Mouse (Mus musculus): ENCODE data around the gene 1700037H04Rik. TPM values are rescaled to one million over a fixed set of nuclear protein-coding genes. Genes with fewer than 3 reads are reported as not detected.
"Not testable (repeated sequence)": the region's sequence is repeated elsewhere in the genome, so short reads cannot be mapped to it uniquely, and the experiment has no call there.

Gene 1700037H04Rik
- total RNA-seq, 2 experiments from 2014 or later = 71.1 to 78.3 TPM

DNA sequence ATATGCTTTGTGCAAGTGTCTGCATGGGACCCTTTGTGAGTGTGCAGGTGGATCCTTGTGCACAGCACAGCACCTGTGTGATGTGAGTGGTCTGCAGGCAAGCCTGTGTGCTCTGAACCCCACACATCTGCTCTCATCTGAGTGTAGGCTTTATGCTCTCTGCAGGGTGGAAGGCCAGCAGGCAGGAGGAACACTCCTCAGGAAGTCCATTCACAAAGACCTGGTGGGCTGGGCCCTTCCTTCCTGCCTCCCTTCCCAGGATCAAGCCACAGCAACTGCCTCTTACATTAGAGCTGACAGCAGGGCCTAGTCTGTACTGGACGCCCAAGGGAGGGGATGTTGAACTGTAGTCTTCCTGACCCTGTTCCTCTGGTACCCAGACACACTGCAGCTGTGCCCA is 25.5 kb downstream of the 1700037H04Rik start:
- DNase-seq (ENCODE audit: low spot score in 2 of 2) = peak in 1 of 2 experiments; percentile 3
- intact Hi-C loops (cut with DNase I) = no loop called here

DNA sequence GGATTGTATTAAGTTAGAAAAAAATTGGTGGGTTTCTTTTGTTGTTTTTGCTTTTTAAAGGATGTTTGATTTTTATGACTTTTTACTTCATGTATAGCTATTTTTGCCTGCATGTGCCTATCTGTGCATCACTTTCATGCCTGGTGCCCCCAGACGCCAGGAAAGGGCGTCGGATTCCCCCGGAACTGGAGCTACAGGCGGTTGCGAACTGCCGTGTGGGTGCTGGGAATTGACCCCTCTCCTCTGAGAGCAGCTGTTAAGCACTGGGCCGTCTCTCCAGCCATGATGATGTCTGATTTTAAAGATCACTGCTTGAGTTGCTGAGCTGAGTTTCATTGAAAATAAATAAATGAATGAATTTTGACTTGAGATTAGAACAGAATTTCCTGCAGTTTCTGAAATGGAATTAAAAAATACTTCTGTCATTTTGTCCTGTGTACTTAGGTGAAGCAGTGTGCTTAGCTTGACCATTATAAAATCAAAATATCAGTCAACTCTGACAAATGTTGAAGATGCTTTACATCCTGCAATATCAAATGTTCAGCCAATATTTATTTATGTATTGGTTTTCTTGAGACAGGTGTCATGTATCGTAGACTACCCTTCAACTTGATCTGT is 26.8 kb downstream of the 1700037H04Rik start, which contains the start of gene Gm11037:
Gene Gm11037, plus strand, starts transcription at position 568 of the 618 bp plus-strand sequence.
- DNase-seq (ENCODE audit: low spot score in 2 of 2) = no peak
- intact Hi-C loops (cut with DNase I) = no loop called here

DNA sequence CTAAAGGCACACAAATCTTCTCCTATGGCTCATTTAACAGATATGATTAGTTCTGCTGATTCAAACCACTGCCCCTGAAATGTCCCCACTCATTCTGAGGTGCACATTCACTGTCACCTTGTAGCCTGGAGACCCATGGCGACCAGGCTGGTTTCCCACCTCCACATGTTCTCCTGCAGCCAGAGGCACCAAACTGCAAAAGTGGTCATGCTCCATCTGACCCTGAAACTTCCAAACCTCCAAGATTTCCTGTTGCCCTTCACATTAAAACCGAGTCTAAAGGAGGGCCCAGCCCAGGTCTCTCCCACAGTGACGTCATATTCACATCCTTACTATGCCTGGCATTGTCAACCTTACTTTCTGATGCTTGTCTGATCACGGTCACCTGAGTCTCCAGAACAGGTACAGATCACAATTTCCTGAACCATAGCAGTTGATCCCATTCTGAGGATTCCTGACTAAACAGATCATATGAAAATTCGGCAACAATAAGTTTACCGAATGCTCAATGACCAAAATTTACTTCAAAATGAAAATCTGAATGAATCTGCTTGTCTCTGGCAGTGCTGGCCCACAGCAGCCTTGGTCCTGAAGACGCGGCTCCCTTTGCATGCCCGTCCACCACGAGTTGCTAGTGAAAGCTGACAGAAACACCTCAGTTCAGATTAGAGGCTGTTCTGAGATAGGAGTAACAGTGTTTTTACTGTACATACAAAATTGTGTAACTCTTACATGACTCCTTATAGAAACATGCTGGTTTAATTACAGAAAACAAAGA is 27.6 kb downstream of the 1700037H04Rik start:
- intact Hi-C loops (cut with DNase I) = no loop called here
- DNase-seq (ENCODE audit: low spot score in 2 of 2) = peak in 1 of 2 experiments; percentile 1

DNA sequence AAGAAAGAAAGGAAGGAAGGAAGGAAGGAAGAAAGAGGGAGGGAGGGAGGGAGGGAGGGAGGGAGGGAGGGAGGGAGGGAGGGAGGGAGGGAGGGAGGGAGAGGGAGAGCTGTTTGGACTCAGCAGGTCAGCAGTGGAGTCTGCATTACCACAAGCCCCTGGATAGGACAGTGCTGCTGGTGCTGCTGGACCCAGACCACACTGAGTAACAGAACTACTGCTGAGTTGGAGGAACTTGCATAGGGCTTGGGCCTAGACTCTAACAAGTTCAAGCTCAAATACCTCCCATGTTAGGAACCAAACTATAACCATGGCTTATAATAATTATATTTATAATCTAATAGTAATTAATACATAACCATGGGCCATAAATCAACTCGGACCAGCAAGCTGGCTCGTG is 29.0 kb downstream of the 1700037H04Rik start:
- no peak for DNase-seq (ENCODE audit: low spot score in 2 of 2)
- intact Hi-C loops (cut with DNase I) = no loop called here

DNA sequence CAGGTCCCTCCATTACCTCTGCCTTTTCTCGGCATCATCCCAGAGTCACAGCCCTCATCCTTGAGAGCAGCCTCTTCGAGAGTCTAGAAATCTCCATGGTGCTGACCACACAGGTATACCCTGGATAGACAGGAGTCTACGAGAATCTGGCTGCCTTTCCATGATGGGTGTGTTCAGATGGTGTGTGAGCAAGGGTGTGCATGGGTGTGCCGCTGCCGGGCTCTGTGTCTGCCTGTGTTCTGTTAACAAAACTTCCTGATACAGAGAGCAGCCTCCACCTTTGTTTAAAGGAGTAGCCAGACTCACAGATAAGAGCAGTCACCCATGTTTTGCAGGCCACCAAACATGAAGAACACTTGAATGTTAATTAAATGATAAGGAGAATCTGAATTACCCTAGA is 30.0 kb downstream of the 1700037H04Rik start:
- intact Hi-C loops (cut with DNase I) = no loop called here
- peak in 1 of 2 experiments; percentile 2 for DNase-seq (ENCODE audit: low spot score in 2 of 2)

DNA sequence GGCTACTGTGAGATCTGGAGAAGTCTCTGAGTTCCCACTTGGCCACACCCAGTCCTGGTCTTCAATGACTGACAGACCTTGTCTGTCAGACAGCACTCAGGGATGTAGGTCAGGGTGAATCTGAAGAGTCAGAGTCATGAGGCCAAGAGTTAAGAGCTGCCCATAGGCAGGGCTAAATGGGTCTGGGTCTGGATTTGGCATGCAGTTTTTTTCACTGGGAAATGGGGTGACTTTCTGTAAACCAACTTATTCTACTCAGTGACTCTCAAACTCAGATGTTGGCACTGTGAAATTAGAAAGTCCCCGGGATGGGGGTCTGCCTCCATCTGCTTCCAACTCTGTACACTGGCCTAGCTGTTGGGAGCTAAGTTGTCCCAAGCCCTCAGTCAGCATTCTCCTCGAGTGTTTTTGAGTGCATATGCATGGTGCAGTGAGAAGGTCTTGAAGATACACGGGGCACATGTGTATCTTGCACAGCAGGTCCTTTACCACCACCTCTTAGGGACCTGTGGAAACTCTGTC is 31.2 kb downstream of the 1700037H04Rik start:
- intact Hi-C loops (cut with DNase I) = no loop called here
- no peak for DNase-seq (ENCODE audit: low spot score in 2 of 2)

DNA sequence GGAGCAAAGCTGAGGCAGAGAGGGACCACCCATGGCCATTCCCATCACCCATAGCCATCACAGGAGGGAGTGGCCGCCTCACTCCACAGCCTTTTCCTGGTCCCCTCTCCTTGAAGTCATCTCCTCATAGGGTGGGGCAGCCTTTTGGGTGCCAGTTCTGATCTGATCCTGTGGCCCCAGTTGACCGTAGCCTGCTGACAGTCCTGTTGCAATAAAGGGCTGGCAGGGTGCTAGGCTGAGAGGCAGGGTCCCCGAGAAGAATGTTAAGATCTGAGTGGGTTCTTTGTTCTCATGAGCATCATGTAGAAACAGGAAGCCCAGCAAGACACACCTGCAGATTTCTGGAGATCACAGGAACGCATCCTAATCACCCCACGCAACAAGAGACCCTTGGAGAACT is 31.7 kb downstream of the 1700037H04Rik start:
- DNase-seq (ENCODE audit: low spot score in 2 of 2) = peak in 1 of 2 experiments; percentile 1

DNA sequence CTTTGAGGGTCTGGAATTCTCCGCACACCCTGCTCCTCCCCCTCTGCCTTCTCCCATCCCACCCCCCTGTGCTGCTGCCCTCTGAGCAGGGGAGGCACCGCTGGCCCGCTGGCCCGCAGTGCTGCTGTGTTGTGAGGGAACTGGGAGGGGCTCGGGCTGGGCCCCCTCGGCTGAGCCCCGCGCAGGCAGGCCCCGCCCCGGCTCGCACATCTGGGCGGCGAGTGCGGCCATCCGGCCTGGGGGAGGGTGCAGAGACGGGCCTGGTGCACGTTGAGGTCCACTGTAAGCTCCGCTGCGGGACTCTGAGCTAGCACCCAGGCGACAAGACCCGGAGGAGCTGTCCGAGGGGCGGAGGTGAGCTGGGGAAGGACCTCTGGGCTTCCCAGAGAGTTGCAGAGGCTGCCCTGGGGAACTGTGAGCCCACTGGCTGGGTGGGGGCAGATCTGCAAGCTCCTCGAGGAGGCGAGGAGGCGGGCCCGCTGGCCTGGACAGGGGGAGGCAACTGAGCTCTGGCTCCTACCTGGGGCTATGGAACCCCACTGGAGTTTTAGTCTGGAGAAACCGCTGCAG is 32.6 kb downstream of the 1700037H04Rik start, which contains the start of gene Hspa12b:
Gene Hspa12b, plus strand, starts transcription at position 120 of the 570 bp plus-strand sequence.
- peak in 1 of 2 experiments; percentile 5 for DNase-seq (ENCODE audit: low spot score in 2 of 2)
- intact Hi-C loops (cut with DNase I) = no loop called here

More for the DNA sequence above, 31.7 kb downstream of the 1700037H04Rik start:
- intact Hi-C loops (cut with DNase I) = no loop called here

DNA sequence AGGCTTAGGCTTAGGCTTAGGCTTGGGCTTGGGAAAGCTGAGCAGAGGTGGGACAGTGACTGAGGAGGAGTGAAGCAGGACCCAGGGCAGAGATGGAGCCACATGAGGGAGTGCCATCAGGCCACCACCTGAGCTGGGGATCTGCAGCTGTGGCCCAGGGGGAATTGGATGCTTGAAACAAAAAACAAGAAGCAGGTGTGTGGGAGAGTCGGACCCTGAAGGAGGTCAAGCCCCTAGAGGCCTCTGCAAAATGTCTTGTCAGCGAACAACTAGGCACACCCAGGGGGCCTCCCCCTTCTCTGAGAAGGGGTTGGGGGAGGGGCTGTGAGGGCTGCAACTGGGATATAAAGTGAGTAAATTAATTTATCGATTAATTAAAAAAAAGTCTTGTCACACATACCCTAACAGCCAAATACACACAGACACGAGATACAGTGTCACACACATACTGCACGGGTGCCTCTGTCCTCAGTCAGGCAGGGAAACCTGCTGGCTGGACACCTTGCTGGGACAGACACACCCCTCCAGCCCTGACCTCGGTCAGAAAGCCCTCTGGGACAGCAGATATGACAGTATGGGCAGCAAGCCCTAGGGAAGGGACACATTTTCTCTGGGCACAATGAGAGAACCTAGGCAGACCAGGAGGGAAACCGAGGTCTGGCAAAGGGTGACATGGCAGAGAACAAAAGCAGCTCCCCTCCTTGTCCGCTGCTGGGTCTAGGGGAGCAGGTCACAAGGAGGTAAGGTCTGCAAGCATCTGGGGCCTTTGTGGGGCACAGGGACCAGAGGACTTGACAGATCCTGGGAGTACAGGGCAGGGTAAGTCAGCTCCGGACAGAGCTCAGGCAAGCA is 33.7 kb downstream of the 1700037H04Rik start:
- DNase-seq (ENCODE audit: low spot score in 2 of 2) = peak in 1 of 2 experiments; percentile 2
- intact Hi-C loops (cut with DNase I) = no loop called here

DNA sequence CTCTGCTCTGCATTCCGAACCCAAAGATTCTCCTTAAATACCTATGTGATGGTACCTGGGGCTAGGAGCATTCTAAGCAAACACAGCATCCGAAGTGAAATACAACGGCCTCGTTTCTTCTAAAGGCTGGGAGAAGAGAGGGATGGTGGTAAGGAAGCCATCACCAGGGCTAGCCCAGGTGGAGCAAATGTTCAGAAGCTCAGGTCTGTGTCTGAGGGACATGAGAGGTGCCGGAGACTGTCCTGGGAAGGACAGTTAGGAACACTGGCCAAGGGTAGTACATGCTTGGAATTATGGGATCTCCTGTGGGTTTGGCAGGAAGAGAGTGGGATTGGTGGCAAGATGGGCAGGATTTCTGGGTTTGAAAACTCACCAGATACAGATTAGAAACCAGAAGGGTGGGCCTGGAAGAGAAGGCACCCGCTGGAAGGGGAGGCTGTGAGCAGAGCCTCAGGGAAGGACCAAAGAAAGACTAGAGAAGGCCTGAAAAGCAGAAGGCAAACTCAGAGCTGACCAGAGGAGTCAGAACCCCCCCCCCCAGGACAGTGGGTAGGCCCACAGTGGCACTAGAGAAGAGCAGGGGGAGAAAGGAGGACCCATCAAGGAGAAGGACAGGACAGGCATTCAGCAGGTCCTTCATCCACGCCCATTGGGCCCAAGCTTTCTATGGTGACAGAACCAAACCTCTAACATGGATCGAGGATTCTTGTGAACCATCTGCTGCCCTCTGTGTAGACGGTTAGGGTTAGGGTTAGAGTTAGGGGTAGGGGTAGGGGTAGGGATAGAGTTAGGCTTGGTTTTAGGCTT is 34.5 kb downstream of the 1700037H04Rik start:
- intact Hi-C loops (cut with DNase I) = no loop called here
- DNase-seq (ENCODE audit: low spot score in 2 of 2) = no peak

DNA sequence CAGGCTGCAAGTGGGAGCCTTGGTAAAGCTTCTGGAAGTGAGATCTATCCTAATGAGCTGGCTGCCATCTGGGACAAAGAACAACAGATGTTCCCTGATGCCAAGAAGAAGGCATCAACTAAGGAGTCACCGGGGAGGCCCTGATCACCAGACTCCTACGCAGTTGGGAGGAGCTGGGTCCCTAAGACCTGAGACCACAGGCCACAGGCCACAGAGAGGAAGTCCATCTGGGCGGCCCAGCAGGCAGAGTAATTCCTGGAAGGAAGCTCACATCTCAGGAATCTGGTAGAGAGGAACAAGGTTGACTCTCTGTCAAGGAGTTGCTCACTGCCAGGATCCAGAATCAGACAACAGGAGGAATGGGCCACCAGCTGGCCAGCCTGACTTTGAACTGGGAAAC is 35.7 kb downstream of the 1700037H04Rik start:
- intact Hi-C loops (cut with DNase I) = no loop called here
- peak in 1 of 2 experiments; percentile 3 for DNase-seq (ENCODE audit: low spot score in 2 of 2)

DNA sequence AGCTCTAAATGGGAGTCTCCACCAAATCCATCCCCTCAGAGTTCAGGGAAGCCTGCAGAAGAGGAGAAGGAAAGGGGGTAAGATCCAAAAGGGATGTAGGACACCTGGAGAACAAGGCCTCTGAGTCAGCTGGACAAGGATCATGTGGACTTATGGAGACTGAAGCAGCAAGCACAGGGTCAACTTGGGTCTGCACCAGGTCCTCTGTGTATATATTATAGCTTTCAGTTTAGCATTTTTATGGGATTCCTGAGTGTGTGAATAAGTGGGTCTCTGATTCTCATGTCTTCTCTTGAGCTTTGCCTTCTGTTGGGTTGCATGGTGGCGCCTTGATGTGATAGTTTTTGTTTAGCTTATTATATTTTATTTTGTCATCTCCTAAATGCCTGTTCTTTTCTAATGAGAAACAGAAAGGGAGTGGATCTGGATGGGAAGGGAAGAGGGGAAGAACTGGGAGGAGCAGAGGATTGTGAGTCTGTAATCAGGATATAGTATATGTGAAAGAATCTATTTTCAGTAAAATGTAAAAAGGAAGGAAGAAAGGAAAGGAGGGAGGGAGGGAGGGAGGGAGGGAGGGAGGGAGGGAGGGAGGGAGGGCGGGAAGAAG is 40.8 kb downstream of the 1700037H04Rik start:
- no peak for DNase-seq (ENCODE audit: low spot score in 2 of 2)
- intact Hi-C loops (cut with DNase I) = no loop called here

DNA sequence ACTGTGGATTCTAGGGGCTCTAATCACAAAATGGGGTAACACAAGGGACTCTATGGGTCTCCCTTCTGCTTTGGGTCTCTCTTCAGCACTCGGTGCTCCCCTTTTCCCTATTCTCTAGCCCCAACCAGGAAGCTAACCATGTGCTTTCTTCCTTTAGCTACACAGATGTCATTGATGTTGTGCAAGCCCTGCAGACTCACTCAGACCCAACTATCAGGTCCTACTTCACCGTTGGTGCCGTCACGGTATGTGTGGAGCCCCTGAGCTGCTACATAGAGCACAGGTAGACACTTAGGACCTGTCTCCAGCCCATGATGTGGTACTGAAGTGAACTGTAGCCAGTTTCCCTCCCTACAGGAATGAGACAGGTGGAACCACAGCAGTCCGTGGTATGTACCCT is 53.9 kb downstream of the 1700037H04Rik start:
- intact Hi-C loops (cut with DNase I) = no loop called here
- DNase-seq (ENCODE audit: low spot score in 2 of 2) = no peak

DNA sequence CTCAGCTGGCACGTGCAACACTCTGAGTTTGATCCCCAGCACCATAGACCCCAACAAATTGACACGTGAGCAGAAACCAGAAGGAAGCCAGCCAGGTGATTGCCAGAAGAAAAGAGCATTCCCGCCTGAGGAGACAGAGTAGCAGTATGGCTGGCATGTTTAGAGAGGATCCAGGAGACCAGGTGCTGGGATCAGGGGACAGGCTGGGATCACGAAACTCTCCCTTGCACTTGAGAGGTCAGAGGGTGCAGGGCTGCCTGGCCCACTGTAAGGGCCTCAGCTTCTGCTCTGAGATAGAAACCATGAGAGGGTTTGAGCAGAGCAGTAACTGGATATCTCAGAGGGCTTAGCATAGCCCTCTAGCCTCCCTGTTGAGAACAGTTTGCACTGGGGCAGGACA is 54.8 kb downstream of the 1700037H04Rik start:
- DNase-seq (ENCODE audit: low spot score in 2 of 2) = peak in 1 of 2 experiments; percentile 3
- intact Hi-C loops (cut with DNase I) = not testable (repeated sequence)

DNA sequence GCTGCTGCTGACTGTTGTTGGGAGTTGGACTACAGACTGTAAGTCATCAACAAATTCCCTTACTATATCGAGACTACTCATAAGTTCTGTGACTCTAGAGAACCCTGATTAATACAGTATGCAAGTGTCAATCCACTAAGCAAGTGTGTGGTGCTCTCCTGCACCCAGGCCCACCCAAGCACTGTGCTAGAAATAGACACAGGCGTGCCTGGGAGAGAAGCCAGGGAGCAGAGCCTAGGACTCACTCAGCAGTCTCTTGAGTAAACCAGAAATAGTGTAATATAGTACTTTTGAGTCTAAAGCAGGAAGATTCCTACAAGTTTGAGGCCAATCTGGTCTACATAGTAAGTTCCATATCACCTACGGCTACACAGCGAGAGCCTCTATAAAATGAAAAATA is 55.9 kb downstream of the 1700037H04Rik start:
- intact Hi-C loops (cut with DNase I) = no loop called here
- DNase-seq (ENCODE audit: low spot score in 2 of 2) = peak in 1 of 2 experiments; percentile 9

DNA sequence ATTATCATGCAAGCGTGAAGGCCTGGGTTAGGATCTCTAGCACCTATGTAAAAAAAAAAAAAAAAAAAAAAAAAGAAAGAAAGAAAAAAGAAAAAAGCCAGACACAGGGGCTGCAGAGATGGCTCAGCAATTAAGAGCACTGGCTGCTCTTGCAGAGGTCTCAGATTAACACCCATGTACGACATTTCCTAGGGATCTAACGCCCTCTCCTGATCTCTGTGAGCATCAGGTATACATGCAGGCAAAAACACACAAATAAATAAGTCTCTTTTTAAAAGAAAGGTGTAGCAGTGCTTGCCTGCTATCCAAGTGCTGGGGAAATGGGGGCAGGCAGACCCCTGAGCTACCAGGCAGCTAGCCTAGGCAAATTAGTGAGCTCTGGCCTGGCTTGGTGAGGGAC is 58.4 kb downstream of the 1700037H04Rik start:
- intact Hi-C loops (cut with DNase I) = no loop called here
- DNase-seq (ENCODE audit: low spot score in 2 of 2) = no peak

DNA sequence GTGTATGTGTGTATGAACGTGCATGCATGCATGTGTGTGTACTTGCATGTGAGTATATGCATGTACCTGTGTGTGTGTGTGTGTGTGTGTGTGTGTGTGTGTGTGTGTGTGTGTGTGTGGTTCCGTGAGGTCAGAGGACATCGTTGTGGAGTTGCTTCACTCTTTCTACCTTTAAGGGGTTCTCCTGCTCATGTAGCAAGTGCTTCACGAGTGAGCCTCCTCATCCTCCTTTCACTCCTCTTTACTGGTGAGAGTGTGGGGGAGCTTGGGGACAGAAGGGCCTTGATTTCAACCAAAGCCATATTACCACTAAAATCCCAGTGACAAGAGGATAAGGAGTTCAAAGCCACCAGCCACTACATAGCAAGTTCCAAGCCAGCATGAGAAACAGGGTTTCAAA is 62.8 kb downstream of the 1700037H04Rik start:
- intact Hi-C loops (cut with DNase I) = loop anchor here (5.0 to 10.0 kb wide), 4 partner anchors 45 to 428 kb away; no protein-coding TSS in a partner anchor
- DNase-seq (ENCODE audit: low spot score in 2 of 2) = no peak
